Mouse (Mus musculus) urinary bladder, adult 18-20 months (tissue): ENCODE data around the gene Kif16b.

ENCODE experiments used
- DNase-seq, 2 experiments: peaks; one replicate each; pipeline ENCODE4 v3.0.0; 2022; ENCODE audit warnings: low spot score in 2 of 2, mixed read lengths in 2 of 2

Gene Kif16b

GRCm38 (mm10) chr2:142648023-142648453, 253.3 kb downstream of the Kif16b start:
- DNase-seq, result no peak

- no peak for DNase-seq
Observed at GRCm38 (mm10) chr2:142646863-142647262, 254.5 kb downstream of the Kif16b start.

GRCm38 (mm10) chr2:142641766-142642165, 259.6 kb downstream of the Kif16b start:
- DNase-seq, result no peak

- DNase-seq, result no peak
Observed at GRCm38 (mm10) chr2:142635606-142636304, 265.6 kb downstream of the Kif16b start.

GRCm38 (mm10) chr2:142633996-142634559, 267.3 kb downstream of the Kif16b start:
- no peak for DNase-seq

- no peak for DNase-seq
Observed at GRCm38 (mm10) chr2:142629523-142630312, 271.6 kb downstream of the Kif16b start.

- DNase-seq, result no peak
Observed at GRCm38 (mm10) chr2:142625756-142626155, 275.6 kb downstream of the Kif16b start.

- DNase-seq, result no peak
Observed at GRCm38 (mm10) chr2:142625101-142625500, 276.2 kb downstream of the Kif16b start.

GRCm38 (mm10) chr2:142624254-142624653, 277.1 kb downstream of the Kif16b start:
- no peak for DNase-seq

GRCm38 (mm10) chr2:142621152-142621551, 280.2 kb downstream of the Kif16b start:
- DNase-seq, result no peak

GRCm38 (mm10) chr2:142619926-142620325, 281.4 kb downstream of the Kif16b start:
- DNase-seq, result no peak

GRCm38 (mm10) chr2:142614535-142614934, 286.8 kb downstream of the Kif16b start:
- DNase-seq, result no peak

- DNase-seq, result no peak
Observed at GRCm38 (mm10) chr2:142612359-142612953, 288.9 kb downstream of the Kif16b start.

GRCm38 (mm10) chr2:142611113-142611512, 290.2 kb downstream of the Kif16b start:
- DNase-seq, result no peak

GRCm38 (mm10) chr2:142610206-142610605, 291.1 kb downstream of the Kif16b start:
- no peak for DNase-seq

- DNase-seq, result no peak
Observed at GRCm38 (mm10) chr2:142608778-142609177, 292.6 kb downstream of the Kif16b start.

- no peak for DNase-seq
Observed at GRCm38 (mm10) chr2:142604762-142605161, 296.6 kb downstream of the Kif16b start.

GRCm38 (mm10) chr2:142603210-142603609, 298.1 kb downstream of the Kif16b start:
- no peak for DNase-seq

- DNase-seq, result no peak
Observed at GRCm38 (mm10) chr2:142599235-142599634, 302.1 kb downstream of the Kif16b start.

- no peak for DNase-seq
Observed at GRCm38 (mm10) chr2:142596176-142597170, 304.9 kb downstream of the Kif16b start.

- no peak for DNase-seq
Observed at GRCm38 (mm10) chr2:142590938-142591337, 310.4 kb downstream of the Kif16b start.
